Mouse (Mus musculus) sigmoid colon, adult 10 weeks (tissue): ENCODE measurements around the gene Fgfbp1. TPM values are rescaled to one million over a fixed set of nuclear protein-coding genes. Genes with fewer than 3 reads are reported as not detected.

Source experiments
- polyA plus RNA-seq: library from polyadenylated mRNA; stranded (reverse); fragments of 350-450 nt; fragmentation: Illumina TruSeq; extraction: RNeasy Lipid Tissue Mini Kit (QIAGEN cat#74804); gene quantifications from one replicate; pipeline ENCODE4 v1.2.3, GENCODE M21; 2014; ENCODE audit warnings: low read depth, low replicate concordance

Gene Fgfbp1
- 42.5 TPM for polyA plus RNA-seq

DNA sequence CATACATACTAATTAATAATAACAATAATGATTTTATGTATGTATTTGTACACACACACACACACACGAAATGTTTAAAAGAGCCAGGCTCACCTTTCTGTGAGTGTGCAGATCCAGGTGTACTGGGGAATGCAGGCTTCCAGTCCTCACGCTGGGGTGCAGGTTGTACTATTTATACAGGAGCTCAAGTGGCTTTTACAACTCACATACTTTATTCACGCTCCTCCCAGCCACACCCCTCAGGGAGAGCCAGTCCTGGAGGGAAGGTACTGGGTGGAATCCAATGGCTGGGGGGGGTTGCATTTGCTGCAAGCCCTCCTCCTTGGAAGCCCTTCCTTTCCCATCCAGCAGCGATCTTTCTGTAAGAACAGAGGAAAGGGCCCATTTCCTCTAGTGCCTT lies at the start of gene Fgfbp1:
Gene Fgfbp1 (minus strand): TSS at position 160 of the 400 bp plus-strand sequence.

Other genes with a start within 250 kb of the Fgfbp1 start
- gene Bst1, start 162.9 kb downstream of the Fgfbp1 start, polyA plus RNA-seq: 6.5 TPM
- 151 TPM for gene Fbxl5, start 160.1 kb downstream of the Fgfbp1 start, polyA plus RNA-seq
- gene Cd38, start 113.2 kb downstream of the Fgfbp1 start, polyA plus RNA-seq: 367 TPM
- 1.4 TPM for gene Gm7879, start 68.6 kb downstream of the Fgfbp1 start, polyA plus RNA-seq
- 708 TPM for gene Prom1, start 120.3 kb upstream of the Fgfbp1 start, polyA plus RNA-seq
- gene Tapt1, start 244.8 kb upstream of the Fgfbp1 start, polyA plus RNA-seq: 82.4 TPM